Mouse (Mus musculus) liver, adult 2 months (tissue): Measurements from ENCODE around the gene Rpl4.

Source experiments
- CTCF ChIP-seq: fragments of 200-500 bp; IDR thresholded peaks from 2 replicates; pipeline ENCODE4 v1.5.1; 2011; ENCODE audit warnings: low read depth, low read length, control low read depth
- POLR2A ChIP-seq: fragments of 200-500 bp; IDR thresholded peaks from 2 replicates; pipeline ENCODE4 v1.6.1; 2011; ENCODE audit warnings: low read length, control low read depth; ENCODE audit not compliant: insufficient read depth; ENCODE audit errors: extremely low read depth

GRCm38 (mm10) chr9:64221480-64221879, 48.3 kb downstream of the Rpl4 start:
- TF ChIP-seq CTCF (no peak), POLR2A (no peak)
